Mouse (Mus musculus) cortical plate, adult 2 months (tissue): ENCODE results near the gene Smim9.

ENCODE experiments used
- CTCF ChIP-seq: fragments of 200-500 bp; IDR thresholded peaks from 2 replicates; pipeline ENCODE4 v1.5.1; 2011; ENCODE audit warnings: mild to moderate bottlenecking, control low read depth, low read length; ENCODE audit not compliant: insufficient read depth; ENCODE audit errors: extremely low read depth
- POLR2A ChIP-seq: fragments of 200-500 bp; IDR thresholded peaks from 2 replicates; pipeline ENCODE4 v1.6.1; 2011; ENCODE audit warnings: mild to moderate bottlenecking, low read length, control low read depth; ENCODE audit not compliant: insufficient read depth; ENCODE audit errors: extremely low read depth

- TF ChIP-seq CTCF (no peak), POLR2A (no peak)
Measured at GRCm38 (mm10) chrX:75096163-75096770, 67.3 kb downstream of the Smim9 start.
